Mouse (Mus musculus) brown adipose tissue, adult 24 weeks (tissue): ENCODE data around the gene Cpne1. TPM values are rescaled to one million over a fixed set of nuclear protein-coding genes. Genes with fewer than 3 reads are reported as not detected.
"Not testable (repeated sequence)": the region's sequence is repeated elsewhere in the genome, so short reads cannot be mapped to it uniquely, and the experiment has no call there.

ENCODE experiments used
- H3K27ac ChIP-seq: fragments of 200-500 bp; replicated peaks from 2 replicates; pipeline ENCODE4 v1.5.1; 2012; ENCODE audit warnings: low read depth, mild to moderate bottlenecking, low read length
- H3K4me1 ChIP-seq: fragments of 200-500 bp; 2 replicates; pipeline ENCODE4 v1.6.1; 2012; ENCODE audit warnings: low read length, mixed read lengths; ENCODE audit not compliant: control insufficient read depth, insufficient read depth, insufficient read length
- H3K4me3 ChIP-seq: fragments of 200-500 bp; 2 replicates; pipeline ENCODE4 v1.5.1; 2012; ENCODE audit warnings: low read depth, mild to moderate bottlenecking, low read length, moderate library complexity; ENCODE audit not compliant: insufficient read depth
- polyA plus RNA-seq: library from polyadenylated mRNA; stranded (reverse); fragments of >200 nt; gene quantifications from 2 replicates; pipeline ENCODE4 v1.2.4, GENCODE M21; 2012; ENCODE audit not compliant: missing spikeins, insufficient read depth, insufficient read length

Cpne1 gene
- polyA plus RNA-seq, result 31.6 and 33.3 TPM in 2 replicates

GRCm38 (mm10) chr2:156111358-156112079, at the start of gene Cpne1, which contains the start of gene Rbm12:
Gene Cpne1, minus strand, starts transcription at chr2:156111965.
Gene Rbm12, minus strand, starts transcription at chr2:156111978.
- peaks cover 4% of the 10 kb centered on the region for H3K4me1 ChIP-seq
- H3K27ac ChIP-seq, result peak within 1 kb of the TSS; percentile 92
- H3K4me3 ChIP-seq, result peak within 1 kb of the TSS; percentile 90

- no peak overlapping the region for H3K4me3 ChIP-seq
- H3K4me1 ChIP-seq, result no peaks in the 10 kb centered on the region
- no peak overlapping the region for H3K27ac ChIP-seq
These were observed 39.8 kb upstream of the Cpne1 start for GRCm38 (mm10) chr2:156151538-156151937.

DNA sequence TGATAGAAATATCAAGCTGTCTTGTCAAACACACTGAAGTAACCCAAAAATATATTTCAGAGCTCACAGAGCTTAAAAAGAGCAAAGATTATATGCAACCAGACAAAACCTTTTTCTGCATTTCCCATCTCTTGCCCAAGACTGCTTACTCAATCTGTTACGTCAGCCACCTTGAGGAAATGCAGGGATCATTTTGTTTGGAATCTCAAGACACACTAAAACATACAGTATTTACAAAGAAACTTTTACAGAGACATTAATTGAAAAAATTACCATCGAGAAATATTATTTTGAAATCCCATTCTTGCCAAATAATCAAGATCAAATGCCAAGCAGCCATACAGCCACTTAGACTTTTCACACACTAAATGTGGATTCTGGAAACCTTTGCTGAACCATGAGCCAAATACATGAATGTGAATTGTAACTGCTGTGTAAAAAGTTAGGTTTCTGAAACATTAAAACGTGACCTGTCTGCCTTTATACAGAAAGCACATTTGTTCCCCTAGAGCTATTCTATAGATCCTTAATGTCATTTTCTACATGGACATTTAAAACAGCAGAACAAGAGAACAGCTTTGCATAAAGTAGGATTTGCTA, 35.7 kb upstream of the Cpne1 start:
- H3K27ac ChIP-seq, result no peak overlapping the region
- H3K4me1 ChIP-seq, result peaks cover 4% of the 10 kb centered on the region; the same call in 1 of the 2 replicates
- H3K4me3 ChIP-seq, result no peak overlapping the region

- Histone ChIP-seq H3K4me1 (peaks cover 4% of the 10 kb centered on the region; the same call in 1 of the 2 replicates), H3K4me3 (no peak overlapping the region), H3K27ac (no peak overlapping the region)
These were observed 34.7 kb upstream of the Cpne1 start for GRCm38 (mm10) chr2:156146272-156146989.

- Histone ChIP-seq H3K4me1 (peaks cover 4% of the 10 kb centered on the region; the same call in 1 of the 2 replicates), H3K4me3 (no peak overlapping the region), H3K27ac (no peak overlapping the region)
These were observed 33.8 kb upstream of the Cpne1 start for GRCm38 (mm10) chr2:156145486-156146130.

GRCm38 (mm10) chr2:156143953-156144724, 32.4 kb upstream of the Cpne1 start, which contains the start of the genes Romo1 and Nfs1:
Gene Romo1, plus strand, starts transcription at chr2:156144039.
Gene Nfs1, minus strand, starts transcription at chr2:156144186.
- Histone ChIP-seq H3K4me1 (peaks cover 4% of the 10 kb centered on the region; the same call in 1 of the 2 replicates), H3K27ac (peak within 1 kb of the TSS; percentile 84), H3K4me3 (peak within 1 kb of the TSS; percentile 93)

DNA sequence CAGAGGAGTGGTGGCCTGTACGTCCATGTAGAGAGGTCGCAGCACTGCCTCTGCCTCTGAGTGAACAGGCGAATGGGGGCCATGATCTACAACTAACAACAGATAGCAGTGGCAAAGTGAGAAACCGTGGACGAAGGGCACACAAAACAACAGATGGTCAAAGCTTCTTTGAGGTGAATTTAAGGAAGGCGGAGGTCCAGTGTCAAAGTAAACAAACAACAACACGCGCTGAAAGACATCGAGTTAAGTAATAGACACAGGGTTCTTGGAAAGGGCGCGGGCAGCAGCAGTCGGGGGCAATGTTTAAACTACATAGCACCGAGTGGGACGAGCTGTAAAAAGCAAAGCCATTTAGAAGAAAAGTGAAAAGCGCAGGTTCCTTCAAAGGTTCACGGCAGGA, 31.6 kb upstream of the Cpne1 start:
- H3K27ac ChIP-seq, result no peak overlapping the region
- peaks cover 4% of the 10 kb centered on the region; the same call in 1 of the 2 replicates for H3K4me1 ChIP-seq
- peak overlapping the region; percentile 93 for H3K4me3 ChIP-seq

- H3K4me1 ChIP-seq, result peaks cover 4% of the 10 kb centered on the region; the same call in 1 of the 2 replicates
- H3K27ac ChIP-seq, result no peak overlapping the region
- no peak overlapping the region for H3K4me3 ChIP-seq
These were observed 31.1 kb upstream of the Cpne1 start for GRCm38 (mm10) chr2:156142820-156143219.

- Histone ChIP-seq H3K27ac (no peak overlapping the region), H3K4me1 (no peaks in the 10 kb centered on the region), H3K4me3 (no peak overlapping the region)
These were observed 23.9 kb upstream of the Cpne1 start for GRCm38 (mm10) chr2:156135695-156136094.

DNA sequence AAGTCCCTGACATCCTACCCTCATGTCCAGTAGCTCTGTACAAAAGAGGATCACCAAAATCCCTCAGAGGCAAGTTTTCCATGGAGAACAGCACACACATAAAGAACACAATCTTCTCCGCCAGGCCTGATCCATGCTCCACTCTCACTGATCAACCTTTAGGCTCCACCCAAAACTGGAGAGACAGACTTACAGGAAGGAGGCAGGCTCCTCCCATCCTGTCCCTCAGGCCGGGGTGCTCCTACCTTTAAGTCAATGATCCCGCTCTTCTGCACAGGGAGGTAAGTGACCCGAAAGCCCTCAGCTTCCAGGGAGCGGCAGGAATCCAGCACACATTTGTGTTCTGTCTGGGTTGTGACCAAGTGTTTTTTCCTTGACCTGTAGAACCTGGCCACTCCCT, 22.4 kb upstream of the Cpne1 start:
- Histone ChIP-seq H3K4me3 (no peak overlapping the region), H3K4me1 (no peaks in the 10 kb centered on the region), H3K27ac (no peak overlapping the region)

- Histone ChIP-seq H3K4me1 (no peaks in the 10 kb centered on the region), H3K27ac (no peak within 1 kb of the TSS), H3K4me3 (no peak within 1 kb of the TSS)
These were observed 15.2 kb upstream of the Cpne1 start, which contains the start of gene Gm28036 for GRCm38 (mm10) chr2:156126992-156127391. Gene Gm28036, minus strand, starts transcription at chr2:156127092.

DNA sequence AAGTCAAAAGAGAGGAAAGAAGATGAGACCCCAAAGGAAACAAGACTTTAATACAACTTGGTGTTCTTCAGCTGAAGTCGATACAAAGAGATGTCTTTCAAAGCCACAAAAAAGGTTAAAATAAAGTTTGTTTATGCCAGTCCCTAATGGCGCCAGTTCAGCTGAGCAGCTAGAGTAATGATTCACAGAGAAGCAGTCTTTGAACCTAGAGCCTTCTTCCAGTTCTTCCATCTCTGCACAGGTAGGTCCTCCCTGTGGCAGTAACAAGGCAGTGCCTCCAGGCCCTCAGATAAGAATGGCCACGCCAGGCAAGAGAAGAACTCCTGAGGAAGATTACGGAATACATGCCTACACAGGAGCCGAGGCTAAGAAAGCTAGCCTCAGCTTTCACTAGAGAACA, 12.0 kb upstream of the Cpne1 start:
- no peaks in the 10 kb centered on the region for H3K4me1 ChIP-seq
- H3K27ac ChIP-seq, result no peak overlapping the region
- no peak overlapping the region for H3K4me3 ChIP-seq

DNA sequence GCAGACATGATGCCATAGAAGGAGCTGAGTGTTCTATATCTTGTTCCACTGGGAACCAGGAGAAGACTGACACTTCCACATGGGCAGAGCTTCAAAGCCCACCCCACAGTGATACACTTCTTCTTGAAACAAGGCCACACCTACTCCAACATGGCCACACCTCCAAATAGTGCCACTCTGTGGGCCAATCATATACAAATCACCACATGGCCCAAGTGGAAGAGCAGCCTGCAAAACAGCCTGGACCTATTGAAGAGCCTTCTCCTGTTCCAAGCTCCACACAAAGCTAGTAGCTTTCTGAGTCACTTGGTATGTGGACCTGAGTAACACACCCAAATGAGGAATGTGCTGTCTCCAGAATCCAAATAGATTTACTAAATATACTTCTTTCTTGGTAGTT, 7.8 kb upstream of the Cpne1 start:
- Histone ChIP-seq H3K27ac (no peak overlapping the region), H3K4me1 (no peaks in the 10 kb centered on the region), H3K4me3 (no peak overlapping the region)

- H3K4me1 ChIP-seq, H3K27ac ChIP-seq: not testable (repeated sequence)
- H3K4me3 ChIP-seq, result peak overlapping the region; percentile 90
These were observed 287 bp upstream of the Cpne1 start for GRCm38 (mm10) chr2:156112080-156112423.
